Mouse (Mus musculus): ENCODE data around the gene S100a2. TPM values are rescaled to one million over a fixed set of nuclear protein-coding genes. Genes with fewer than 3 reads are reported as not detected.

The S100a2 gene
- polyA plus RNA-seq, 1 experiment, result not detected

GRCm38 (mm10) chr3:90589390-90589789, 657 bp upstream of the S100a2 start:
- 79% methylated on average over 6 of the region's 6 CpGs for WGBS
- no peak for DNase-seq (ENCODE audit: low read depth, low spot score)

- 91% methylated on average over 1 of the region's 1 CpGs for WGBS
- DNase-seq (ENCODE audit: low read depth, low spot score), result no peak
These were observed 4.4 kb downstream of the S100a2 start for GRCm38 (mm10) chr3:90594466-90594865.

DNA sequence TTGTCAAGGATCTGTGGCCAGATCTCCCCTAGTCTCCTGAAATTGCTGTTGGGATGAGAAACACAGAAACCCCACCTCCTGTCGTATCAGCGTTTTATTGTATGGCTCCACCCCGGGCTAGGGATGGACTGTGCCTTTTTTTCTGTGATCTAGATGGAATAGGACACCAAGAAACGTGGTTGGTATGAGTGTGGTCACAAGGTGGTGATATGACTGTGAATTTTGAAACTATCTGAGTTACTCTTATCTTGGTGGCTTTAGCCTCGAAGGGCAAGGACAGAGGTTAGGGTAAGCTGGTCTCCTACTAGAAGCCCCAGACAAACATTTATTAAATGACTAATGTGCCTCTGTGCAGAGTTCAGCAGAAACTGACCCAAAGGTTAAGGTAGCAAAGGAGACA, 5.5 kb downstream of the S100a2 start:
- no peak for DNase-seq (ENCODE audit: low read depth, low spot score)
- WGBS, result 38% methylated on average over 5 of the region's 5 CpGs

DNA sequence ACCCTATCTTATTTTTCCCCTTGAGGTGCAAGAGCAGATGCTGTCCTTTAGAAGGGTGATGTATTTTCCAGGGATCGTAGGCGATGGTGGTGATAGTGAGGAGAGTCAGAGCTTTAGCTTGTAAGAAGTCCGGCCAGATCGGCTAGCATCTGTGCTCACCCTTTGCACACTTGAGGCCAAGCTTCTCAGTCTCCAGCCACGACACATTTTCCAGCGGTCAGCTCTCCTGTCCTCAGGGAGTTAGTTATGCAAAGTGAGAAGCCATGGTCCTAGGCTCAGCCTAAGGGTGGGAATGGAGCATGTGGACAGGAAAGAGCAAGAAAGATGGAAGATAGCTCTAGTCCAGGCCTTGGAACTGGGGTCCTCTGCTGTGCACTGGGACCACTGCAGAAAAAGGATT, 6.8 kb downstream of the S100a2 start:
- 95% methylated on average over 6 of the region's 6 CpGs for WGBS

DNA sequence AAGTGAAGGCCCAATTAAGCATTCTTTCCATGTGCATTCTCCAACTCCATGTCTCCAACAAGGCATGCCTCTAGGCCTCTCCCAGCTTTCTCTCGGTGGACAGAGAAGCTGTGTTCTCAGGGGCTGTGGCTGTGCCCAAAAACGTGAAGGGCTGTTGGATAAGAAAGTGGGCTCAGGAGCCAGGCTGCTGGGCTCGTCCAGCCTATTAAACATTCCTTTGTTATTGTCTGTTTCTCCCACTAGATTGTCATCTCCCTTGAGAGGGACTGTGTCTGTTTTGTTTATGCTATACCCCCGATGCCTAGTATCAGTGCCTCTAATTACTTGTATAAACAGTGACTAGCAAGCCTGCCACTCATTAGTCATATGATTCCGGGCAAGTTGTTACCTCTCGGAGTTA, 7.7 kb downstream of the S100a2 start:
- WGBS, result 63% methylated on average over 6 of the region's 6 CpGs
- no peak for DNase-seq (ENCODE audit: low read depth, low spot score)

More for the DNA sequence above, 6.8 kb downstream of the S100a2 start:
- DNase-seq (ENCODE audit: low read depth, low spot score), result no peak

- 76% methylated on average over 4 of the region's 4 CpGs for WGBS
These were observed 8.2 kb downstream of the S100a2 start for GRCm38 (mm10) chr3:90598212-90598611.

GRCm38 (mm10) chr3:90599401-90599800, 9.4 kb downstream of the S100a2 start:
- no peak for DNase-seq (ENCODE audit: low read depth, low spot score)
- WGBS, result 64% methylated on average over 3 of the region's 3 CpGs

More at GRCm38 (mm10) chr3:90598212-90598611, 8.2 kb downstream of the S100a2 start:
- no peak for DNase-seq (ENCODE audit: low read depth, low spot score)

DNA sequence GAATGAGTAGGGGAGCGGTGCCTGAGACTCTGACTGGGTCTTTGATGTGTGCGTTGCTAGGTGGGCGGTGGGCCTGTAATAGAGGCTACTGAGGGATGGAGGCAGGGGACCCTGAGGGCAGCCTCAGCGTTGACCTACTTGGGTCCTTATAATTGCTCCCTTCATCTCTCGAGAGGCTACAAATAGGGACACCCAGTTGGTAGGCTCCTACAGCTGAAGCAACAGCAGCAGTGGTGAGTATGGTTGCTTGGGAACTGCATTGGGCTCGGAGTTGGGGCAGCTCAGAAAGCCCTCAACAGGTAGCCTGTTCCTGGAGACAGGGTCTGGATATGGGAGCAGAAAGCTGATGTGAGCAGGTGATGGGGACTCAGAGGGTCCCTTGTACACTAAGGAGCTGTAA, 10.0 kb downstream of the S100a2 start:
- DNase-seq (ENCODE audit: low read depth, low spot score), result no peak
- WGBS, result 90% methylated on average over 6 of the region's 6 CpGs

- WGBS, result 72% methylated on average over 8 of the region's 8 CpGs
- no peak for DNase-seq (ENCODE audit: low read depth, low spot score)
These were observed 10.6 kb downstream of the S100a2 start for GRCm38 (mm10) chr3:90600458-90601195.

- WGBS, result 81% methylated on average over 11 of the region's 11 CpGs
- no peak for DNase-seq (ENCODE audit: low read depth, low spot score)
These were observed 11.6 kb downstream of the S100a2 start, which contains the start of gene Gm42674 for GRCm38 (mm10) chr3:90601486-90602110. Gene Gm42674, plus strand, starts transcription at chr3:90601904.

GRCm38 (mm10) chr3:90603623-90604022, 13.6 kb downstream of the S100a2 start, which contains the start of gene S100a4:
Gene S100a4, plus strand, starts transcription at chr3:90603771.
- DNase-seq (ENCODE audit: low read depth, low spot score), result no peak
- WGBS, result 37% methylated on average over 3 of the region's 3 CpGs

DNA sequence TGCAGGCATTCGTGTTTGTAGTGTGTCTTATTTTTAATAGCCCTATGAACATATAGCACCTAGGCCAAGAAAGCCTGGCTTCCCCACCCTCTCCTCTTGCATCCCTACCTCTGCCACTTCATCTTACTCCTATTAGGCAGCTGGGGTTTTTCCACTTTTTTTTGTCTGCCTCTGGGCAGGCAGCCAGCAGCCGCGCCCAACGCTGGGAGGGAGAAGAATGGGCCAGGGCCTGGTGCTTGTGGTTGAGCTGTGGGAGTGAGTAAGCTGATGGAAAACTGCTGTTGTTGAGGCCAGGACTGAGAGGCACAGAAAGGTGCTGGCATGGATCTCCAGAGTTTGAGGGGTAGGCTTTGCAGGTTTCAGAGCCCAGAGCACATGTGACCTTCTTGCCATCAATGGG, 14.4 kb downstream of the S100a2 start:
- no peak for DNase-seq (ENCODE audit: low read depth, low spot score)
- WGBS, result 12% methylated on average over 4 of the region's 4 CpGs

GRCm38 (mm10) chr3:90605049-90605448, 15.0 kb downstream of the S100a2 start:
- WGBS, result 84% methylated on average over 3 of the region's 3 CpGs
- DNase-seq (ENCODE audit: low read depth, low spot score), result no peak

DNA sequence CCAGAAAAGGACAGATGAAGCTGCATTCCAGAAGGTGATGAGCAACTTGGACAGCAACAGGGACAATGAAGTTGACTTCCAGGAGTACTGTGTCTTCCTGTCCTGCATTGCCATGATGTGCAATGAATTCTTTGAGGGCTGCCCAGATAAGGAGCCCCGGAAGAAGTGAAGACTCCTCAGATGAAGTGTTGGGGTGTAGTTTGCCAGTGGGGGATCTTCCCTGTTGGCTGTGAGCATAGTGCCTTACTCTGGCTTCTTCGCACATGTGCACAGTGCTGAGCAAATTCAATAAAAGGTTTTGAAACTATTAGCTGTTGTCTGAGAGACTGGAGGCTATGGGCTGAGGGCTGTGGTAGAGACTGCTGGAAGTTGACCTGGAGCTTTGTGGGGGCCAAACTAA, 15.7 kb downstream of the S100a2 start:
- WGBS, result 88% methylated on average over 2 of the region's 2 CpGs

DNA sequence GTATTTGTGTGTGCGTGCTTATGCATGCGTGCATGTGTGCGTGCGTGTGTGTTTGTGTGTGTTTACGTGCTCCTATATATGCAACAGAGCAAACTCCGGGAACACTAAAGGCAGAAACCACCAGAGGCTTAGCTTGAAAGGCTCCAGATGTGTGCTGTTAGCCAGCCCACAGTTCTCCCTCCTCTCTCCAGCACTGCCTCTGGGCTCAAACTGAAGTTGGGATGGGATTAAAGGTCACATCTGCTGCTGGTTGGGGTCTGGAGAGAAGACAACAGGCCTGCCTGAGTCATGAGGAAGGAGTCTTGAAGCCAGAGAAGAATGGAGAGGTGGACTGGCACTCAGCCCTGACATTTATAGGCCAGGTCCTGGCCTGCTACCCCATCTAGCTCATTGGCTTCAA, 16.1 kb downstream of the S100a2 start:
- WGBS, result 78% methylated on average over 6 of the region's 6 CpGs

More for the DNA sequence above, 15.7 kb downstream of the S100a2 start:
- DNase-seq (ENCODE audit: low read depth, low spot score), result no peak

GRCm38 (mm10) chr3:90607361-90607760, 17.3 kb downstream of the S100a2 start:
- 94% methylated on average over 3 of the region's 3 CpGs for WGBS
- DNase-seq (ENCODE audit: low read depth, low spot score), result no peak

More for the DNA sequence above, 16.1 kb downstream of the S100a2 start:
- no peak for DNase-seq (ENCODE audit: low read depth, low spot score)

- WGBS, result 78% methylated on average over 3 of the region's 3 CpGs
These were observed 18.2 kb downstream of the S100a2 start, which contains the start of gene S100a5 for GRCm38 (mm10) chr3:90608223-90608622. Gene S100a5, plus strand, starts transcription at chr3:90608523.

DNA sequence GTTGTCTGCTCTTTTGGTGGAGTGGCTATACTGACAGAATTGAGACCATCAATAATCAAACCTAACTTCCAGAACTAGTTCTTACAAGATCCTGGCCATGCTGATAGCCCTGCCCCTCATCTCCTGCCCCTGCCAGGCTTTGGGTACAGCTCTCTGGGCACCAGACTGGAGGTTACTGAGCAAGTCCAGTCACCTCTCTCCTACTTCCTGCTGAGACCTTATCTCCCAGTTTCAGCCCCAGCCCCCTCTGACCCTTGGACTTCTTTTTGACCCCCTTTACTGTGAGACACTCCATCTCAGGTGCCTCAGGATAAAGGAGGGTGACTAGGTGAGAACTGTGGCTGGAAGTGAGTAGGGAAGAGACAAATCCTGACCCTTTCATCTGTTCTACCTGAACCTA, 19.1 kb downstream of the S100a2 start:
- no peak for DNase-seq (ENCODE audit: low read depth, low spot score)

More at GRCm38 (mm10) chr3:90608223-90608622, 18.2 kb downstream of the S100a2 start, which contains the start of gene S100a5:
- DNase-seq (ENCODE audit: low read depth, low spot score), result no peak

- 91% methylated on average over 3 of the region's 3 CpGs for WGBS
- DNase-seq (ENCODE audit: low read depth, low spot score), result no peak
These were observed 21.4 kb downstream of the S100a2 start for GRCm38 (mm10) chr3:90611494-90611893.

DNA sequence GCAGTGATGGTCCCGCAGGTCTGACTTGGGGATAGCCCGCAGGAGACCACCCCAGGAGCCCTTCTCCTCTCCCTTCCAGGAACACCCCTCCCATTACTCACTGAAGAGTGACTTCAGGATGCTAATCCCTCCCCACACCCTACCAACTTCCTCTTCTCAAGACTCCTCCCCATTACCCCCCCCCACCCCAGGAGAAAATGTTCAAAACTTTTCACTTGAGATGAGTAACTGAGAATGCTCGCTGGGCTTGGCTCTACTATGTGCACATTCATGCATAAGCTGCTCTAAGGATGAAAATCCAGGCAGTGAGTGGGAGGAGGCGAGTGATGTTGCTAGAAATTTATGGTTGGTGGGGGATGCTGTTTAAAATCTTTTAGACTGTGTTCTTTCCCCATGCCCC, 22.0 kb downstream of the S100a2 start:
- 64% methylated on average over 4 of the region's 4 CpGs for WGBS
- DNase-seq (ENCODE audit: low read depth, low spot score), result no peak

DNA sequence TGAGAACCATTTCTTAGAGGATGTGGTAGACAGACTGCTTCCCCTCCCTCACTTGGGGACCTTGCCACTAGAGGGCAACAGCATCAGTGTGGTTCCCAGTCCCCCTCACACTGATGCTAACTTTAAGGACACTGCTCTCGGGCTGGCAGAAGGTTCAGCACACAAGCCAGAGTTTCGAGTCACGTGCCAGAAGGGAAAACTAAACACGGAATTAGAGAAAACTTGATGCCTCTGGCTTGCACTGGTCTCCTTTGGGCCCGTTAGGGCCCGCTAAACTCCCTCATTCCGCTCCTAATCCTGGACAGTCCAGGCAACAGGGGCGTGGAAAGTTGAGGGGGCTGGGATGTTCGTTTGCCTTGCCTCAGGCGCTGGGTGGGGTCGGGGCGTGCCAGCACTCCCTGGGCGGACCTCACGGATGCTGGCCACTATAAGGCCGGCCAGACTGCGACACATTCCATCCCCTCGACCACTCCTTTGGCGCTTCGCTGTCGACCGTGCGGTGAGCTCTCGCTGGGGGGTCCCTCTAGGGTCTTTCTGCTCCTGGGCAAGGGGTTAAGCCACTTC, 22.8 kb downstream of the S100a2 start, which contains the start of gene S100a6:
Gene S100a6 (plus strand): TSS at position 155 of the 564 bp plus-strand sequence.
- 2% methylated on average over 23 of the region's 23 CpGs for WGBS
- DNase-seq (ENCODE audit: low read depth, low spot score), result no peak

Data from large intestine, adult 2 months (tissue).